ENCODE assay signal across 23 mouse cellular contexts in the genomic region with DNA sequence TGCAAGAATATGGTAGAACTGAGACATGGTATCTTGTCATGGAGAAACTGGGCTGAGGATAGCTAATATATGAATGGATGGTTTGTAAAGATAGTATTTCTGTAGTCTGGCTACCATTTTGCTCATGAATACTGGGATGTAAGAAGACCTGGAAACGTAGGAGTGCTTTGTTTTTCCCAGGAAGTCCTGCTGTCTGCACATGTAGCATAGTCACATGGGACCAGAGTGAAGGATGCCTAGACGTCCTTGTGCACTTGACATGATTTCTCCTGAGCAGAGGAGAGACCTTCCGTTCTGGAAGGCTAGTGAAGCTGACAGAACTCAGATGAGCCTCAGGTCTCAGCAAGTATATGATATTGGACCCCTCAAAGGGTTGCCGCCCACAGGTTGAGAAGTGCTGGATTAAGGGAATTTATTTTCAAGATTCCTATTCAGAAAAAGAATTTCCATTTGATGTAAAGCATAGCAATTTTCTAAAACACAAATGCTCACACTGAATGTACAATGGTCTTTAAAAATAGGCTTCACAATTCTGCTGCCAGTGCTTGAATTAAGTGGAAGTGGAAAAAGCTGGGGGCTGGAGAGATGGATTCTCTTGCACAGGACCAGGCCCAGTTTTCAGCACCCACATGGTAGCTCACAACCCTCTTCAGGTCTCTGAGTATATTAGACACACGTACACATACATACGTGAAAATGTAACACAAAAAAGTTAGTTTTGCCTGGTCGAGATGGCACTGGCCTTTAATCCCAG.
"Had no signal": no experiment of that assay in that cellular context is flagged by ENCODE, and none has a peak within 500 bp of the region (broad histone marks: within the 10 kb centered on the region; RNA-seq: fewer than 3 reads in every experiment).

No protein-coding gene starts in this region.

- H3K4me3 ChIP-seq: limb, embryonic 10.5 days; limb, embryonic 13.5 days; liver, embryonic 12.5 days; megakaryocyte, embryonic 14.5 days; neural tube, embryonic 12.5 days; neural tube, embryonic 15.5 days; stomach, embryonic 15.5 days had no signal

- H3K4me2 ChIP-seq: limb, embryonic 13.5 days; liver, embryonic 12.5 days; lung, embryonic 14.5 days; midbrain, embryonic 11.5 days; neural tube, embryonic 12.5 days; neural tube, embryonic 15.5 days; stomach, embryonic 15.5 days had no signal

- DNase-seq: kidney, adult 2 months; kidney, postnatal 14 days; kidney, postnatal 4 days; layer of hippocampus, adult 9-11 months; layer of hippocampus, postnatal 36 days; liver; lung, embryonic 14.5 days; lung, postnatal 36 days; midbrain, embryonic 14.5 days; right cerebral cortex, adult 18-20 months; right cerebral cortex, postnatal 14 days; spleen, adult 18-20 months; thymus, postnatal 25 days had no signal

- H3K27me3 ChIP-seq: limb, embryonic 13.5 days; megakaryocyte, embryonic 14.5 days; neural tube, embryonic 12.5 days; neural tube, embryonic 15.5 days; stomach, embryonic 15.5 days had no signal

- H3K27ac ChIP-seq: limb, embryonic 10.5 days; limb, embryonic 13.5 days; liver, embryonic 12.5 days; neural tube, embryonic 12.5 days; neural tube, embryonic 15.5 days; stomach, embryonic 15.5 days had no signal

- H3K9ac ChIP-seq: limb, embryonic 13.5 days; liver, embryonic 12.5 days; lung, embryonic 14.5 days; neural tube, embryonic 12.5 days; neural tube, embryonic 15.5 days; stomach, embryonic 15.5 days had no signal

- ATAC-seq: intestine, postnatal 0 days; lung, postnatal 0 days had no signal

- H3K9me3 ChIP-seq: limb, embryonic 10.5 days; limb, embryonic 13.5 days; liver, embryonic 12.5 days; megakaryocyte, embryonic 14.5 days; neural tube, embryonic 12.5 days; neural tube, embryonic 15.5 days; stomach, embryonic 15.5 days had no signal
